Mouse (Mus musculus) monocyte, adult 5-6 weeks (primary cell): Measurements from ENCODE around the gene Wipi1. TPM values are rescaled to one million over a fixed set of nuclear protein-coding genes. Genes with fewer than 3 reads are reported as not detected.

Experiments
- ATAC-seq: fragments of 153-309, 156-312 bp; replicated peaks from 2 replicates; pipeline ENCODE4 v1.8.0; 2017; ENCODE audit warnings: mild to moderate bottlenecking; ENCODE audit not compliant: low TSS enrichment, insufficient number of reproducible peaks, severe bottlenecking, poor library complexity, low FRiP score
- total RNA-seq: library from RNA; stranded (forward); fragments of 200-1000, 200-491, 200-594 nt; gene quantifications from 3 replicates; pipeline ENCODE4 v1.2.3, GENCODE M21; 2017

Wipi1 gene
- total RNA-seq, 1 experiment from 2014 or later = 1.9 TPM

- ATAC-seq = no peak
These were observed 24.0 kb downstream of the Wipi1 start for GRCm38 (mm10) chr11:109587638-109588374.

DNA sequence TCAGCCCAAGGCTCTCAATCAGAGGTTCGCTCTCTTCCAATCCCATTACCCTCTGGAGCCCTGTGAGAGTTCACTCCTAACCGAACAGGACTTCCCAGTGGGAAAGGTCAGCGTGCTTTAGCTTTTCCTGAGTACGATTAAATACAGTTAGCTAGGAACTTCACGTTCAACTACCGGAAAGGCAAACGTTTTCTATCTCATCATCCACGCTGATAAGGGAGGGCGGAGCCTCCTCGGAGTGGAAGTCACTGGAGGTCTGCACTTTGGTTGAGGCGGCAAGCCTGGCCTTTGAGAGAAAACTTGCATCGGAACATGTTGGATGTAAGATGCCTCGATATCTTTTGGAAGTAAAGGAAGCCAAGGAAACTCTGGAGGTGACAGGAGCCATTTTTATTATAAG is 24.7 kb downstream of the Wipi1 start:
- no peak for ATAC-seq

DNA sequence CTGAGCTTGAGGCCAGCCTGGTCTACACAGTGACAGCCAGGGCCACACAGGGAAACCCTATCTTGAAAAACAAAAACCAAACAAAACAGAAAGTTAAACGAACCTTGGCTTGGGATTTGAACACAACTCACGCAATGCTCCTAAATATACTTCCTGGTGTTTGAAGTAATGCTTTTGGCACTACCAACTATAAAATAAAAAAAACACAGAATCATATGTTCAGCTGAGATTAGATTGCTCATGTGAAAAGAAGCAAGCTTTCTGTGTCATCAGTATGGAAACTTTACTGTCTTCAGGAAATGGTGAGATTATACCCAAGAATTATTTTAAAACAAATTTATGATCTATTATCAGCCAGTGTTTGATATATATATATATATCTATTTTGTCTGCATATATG is 25.3 kb downstream of the Wipi1 start:
- ATAC-seq = no peak

DNA sequence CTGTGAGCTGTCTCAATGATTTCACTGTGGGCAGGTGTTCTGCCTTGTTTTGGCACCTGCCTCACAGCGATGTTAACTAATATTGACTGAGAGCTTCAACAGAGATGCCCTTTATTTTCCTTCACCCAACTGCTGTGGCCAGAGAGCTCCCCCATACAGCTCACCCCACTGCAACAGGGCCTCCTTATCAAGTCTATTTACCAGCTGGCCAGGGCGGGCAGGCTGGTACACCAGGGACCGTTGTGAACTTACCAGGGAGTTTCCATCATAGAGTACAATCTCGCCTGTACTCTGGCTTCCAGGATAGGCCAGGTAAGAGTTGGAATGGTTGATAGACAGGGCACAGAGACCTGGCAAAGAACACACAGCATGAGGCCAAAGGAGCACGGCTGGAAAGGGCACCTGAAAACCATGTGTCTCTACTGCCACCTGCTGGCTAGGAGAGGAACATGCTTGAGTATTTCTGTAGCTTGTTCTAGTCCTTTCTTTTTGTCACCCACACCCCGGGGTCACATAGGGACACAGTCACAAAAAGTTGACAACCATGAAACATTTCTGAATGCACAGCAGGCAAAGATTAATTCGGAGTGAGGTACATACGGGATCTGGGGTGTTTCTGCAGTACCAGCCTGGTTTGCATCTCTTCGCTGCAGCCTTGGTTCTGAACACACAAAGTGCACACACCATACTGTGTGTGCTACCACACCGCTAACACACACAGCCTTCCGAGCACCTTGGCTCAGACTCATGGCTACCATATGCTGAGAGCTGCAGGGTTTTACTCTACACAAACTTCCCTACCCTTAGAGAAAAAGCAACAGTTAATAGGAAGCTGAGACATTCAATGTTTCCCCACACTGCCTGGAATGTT is 26.7 kb downstream of the Wipi1 start:
- ATAC-seq = peak; percentile 79

- ATAC-seq = no peak
These were observed 27.8 kb downstream of the Wipi1 start for GRCm38 (mm10) chr11:109583986-109584385.

DNA sequence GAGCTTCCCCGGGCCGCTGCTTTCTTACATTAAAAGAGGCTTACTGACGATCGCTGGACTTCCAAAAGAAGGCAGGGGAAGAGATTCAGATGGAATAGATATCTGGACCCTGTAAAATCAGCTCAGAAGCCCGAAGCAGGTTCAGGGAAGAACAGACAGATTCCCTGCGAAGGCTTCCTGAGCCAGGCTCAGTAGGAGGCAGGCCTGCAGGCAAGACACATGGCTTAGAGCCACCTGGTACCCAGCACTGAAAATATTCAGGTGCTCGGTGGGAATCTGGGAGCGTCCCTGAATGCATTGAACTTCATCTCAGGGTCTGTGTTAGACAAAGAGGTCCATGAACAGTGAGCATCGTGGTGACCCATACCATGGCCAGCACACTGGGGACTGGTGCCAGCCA is 31.8 kb downstream of the Wipi1 start:
- no peak for ATAC-seq

- no peak for ATAC-seq
These were observed 33.2 kb downstream of the Wipi1 start for GRCm38 (mm10) chr11:109578536-109578935.

- ATAC-seq = no peak
These were observed 35.9 kb downstream of the Wipi1 start for GRCm38 (mm10) chr11:109575832-109576231.

- ATAC-seq = no peak
These were observed 37.2 kb downstream of the Wipi1 start for GRCm38 (mm10) chr11:109574604-109575003.

- 0 out of 2 replicates have a peak, but pooled peaks have one; percentile 17 for ATAC-seq
These were observed 39.7 kb downstream of the Wipi1 start for GRCm38 (mm10) chr11:109572051-109572450.

GRCm38 (mm10) chr11:109569809-109570208 is 42.0 kb downstream of the Wipi1 start:
- ATAC-seq = no peak

GRCm38 (mm10) chr11:109569007-109569618 is 42.7 kb downstream of the Wipi1 start:
- ATAC-seq = no peak

DNA sequence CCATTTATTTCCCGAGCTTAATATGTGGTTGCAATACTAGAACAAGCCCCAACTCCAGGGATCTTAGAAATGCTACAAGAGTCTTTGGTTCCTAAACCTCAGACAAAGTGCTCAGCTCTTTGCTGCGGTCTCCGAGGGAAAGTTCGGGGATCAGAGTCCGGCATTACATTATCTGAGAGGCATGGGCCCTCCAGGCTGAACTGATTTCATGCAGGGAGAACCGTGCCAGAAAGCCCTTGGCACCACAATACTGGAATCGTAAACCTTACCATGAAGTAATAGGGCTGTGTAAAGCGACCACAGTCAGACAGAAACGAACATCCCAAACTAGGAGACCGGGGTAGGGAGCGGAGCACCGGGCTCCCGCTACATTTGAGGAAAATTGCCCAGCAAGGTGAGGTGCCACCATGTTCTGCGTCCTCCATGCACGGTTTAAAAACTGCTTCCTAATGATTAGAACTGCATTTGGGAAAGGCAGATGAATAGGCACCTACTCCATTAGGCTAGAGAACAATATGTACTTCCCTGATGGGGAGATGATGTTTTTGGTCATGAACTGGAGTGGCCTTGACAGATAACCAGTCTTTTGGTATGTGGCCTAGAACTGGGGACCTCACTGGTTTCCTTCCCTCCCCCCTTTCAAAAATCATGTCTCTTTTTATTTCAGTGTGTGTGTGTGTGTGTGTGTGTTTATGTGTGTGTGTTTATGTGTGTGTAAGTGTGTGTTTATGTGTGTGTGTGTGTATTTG is 47.1 kb downstream of the Wipi1 start:
- no peak for ATAC-seq

GRCm38 (mm10) chr11:109563708-109564107 is 48.1 kb downstream of the Wipi1 start:
- ATAC-seq = no peak

- no peak for ATAC-seq
These were observed 50.3 kb downstream of the Wipi1 start for GRCm38 (mm10) chr11:109561445-109561844.

- ATAC-seq = no peak
These were observed 50.9 kb downstream of the Wipi1 start for GRCm38 (mm10) chr11:109560793-109561257.

DNA sequence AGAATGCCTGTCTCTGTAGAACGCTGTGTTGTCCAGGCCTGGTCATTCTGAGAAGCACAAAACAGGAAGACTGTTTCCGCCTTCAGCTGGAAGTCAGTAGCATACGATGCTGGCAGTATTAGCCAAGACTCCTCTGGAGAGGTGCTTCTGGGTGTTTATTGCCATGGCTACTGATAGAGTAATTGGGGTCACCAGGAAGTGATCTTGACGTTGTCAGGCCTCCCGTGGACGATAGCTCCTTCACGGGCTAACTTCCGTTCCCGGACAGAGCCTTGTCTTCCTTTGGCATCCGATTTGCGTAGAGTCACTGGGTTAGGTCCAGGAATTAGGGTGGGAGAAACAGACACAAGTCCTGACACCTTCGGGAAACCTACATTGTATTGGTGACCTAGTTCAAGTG is 52.5 kb downstream of the Wipi1 start:
- no peak for ATAC-seq

DNA sequence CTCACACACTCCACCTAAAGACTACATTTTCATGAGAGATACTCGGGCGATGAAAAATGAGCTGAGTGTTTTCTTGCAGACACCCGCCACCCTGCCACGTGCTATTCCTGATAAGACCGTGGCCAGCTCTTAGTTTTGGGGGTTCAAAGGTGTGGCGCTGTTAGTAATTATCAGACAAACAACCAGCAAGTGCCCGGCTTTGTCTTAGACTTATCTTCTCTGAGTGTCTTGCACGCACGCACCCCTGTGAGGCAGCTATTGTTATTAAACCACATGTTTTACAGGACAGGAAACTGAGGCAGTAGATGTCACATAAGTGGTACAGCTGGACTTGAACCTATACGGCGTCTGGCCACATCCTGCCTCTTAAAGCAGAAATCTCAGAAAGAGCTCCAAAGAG is 54.3 kb downstream of the Wipi1 start:
- no peak for ATAC-seq

DNA sequence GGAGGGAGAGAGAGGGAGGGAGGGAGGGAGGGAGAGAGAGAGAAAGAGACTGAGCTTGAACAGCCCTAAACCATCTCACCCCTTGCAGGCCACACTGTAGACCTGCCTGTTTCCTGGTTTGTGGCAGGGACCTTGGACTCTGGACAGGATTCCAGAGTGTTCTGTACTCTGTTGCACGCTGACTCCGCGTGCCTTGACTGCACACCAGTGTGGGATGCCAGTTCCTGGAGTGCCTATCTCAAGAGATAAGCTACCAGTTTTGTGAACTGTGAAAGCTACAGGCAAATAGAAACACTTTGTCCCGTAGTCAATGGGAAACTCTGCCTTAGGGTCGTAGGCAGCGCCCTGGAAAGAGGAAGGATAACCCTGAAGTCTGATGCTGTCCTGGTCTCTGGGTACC is 55.6 kb downstream of the Wipi1 start:
- ATAC-seq = no peak
